Mouse (Mus musculus) liver, adult 2 months (tissue): ENCODE data around the gene Wnk2.

Source experiments
- CTCF ChIP-seq: fragments of 200-500 bp; IDR thresholded peaks from 2 replicates; pipeline ENCODE4 v1.5.1; 2011; ENCODE audit warnings: low read depth, low read length, control low read depth
- POLR2A ChIP-seq: fragments of 200-500 bp; IDR thresholded peaks from 2 replicates; pipeline ENCODE4 v1.6.1; 2011; ENCODE audit warnings: low read length, control low read depth; ENCODE audit not compliant: insufficient read depth; ENCODE audit errors: extremely low read depth

DNA sequence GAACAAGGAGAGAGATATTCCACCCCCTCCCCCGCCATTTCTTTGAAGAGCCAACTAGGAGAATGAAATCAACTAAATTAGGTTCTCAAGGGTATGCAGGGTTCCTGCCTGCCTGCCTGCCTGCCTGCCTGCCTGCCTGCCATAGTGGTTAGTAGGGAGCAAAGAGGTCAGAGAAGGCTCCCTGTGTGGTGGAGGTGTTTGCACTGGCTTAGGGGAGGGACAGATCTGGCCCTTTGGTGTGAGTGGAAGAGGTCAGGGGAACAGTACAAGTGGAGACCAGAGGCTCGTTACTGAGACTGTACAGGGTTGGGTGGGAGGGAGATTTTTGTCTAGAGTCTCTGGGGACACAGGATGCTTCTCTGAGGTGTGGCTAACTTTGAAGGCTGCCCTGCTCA lies 41.1 kb upstream of the Wnk2 start:
- TF ChIP-seq CTCF (no peak), POLR2A (0 out of 2 replicates have a peak, but pooled peaks have one; percentile 21)
